Mouse (Mus musculus) layer of hippocampus, adult 2 months (tissue): ENCODE measurements at regions not wholly inside any gene's neighbourhood (a gene's known extent, or its start where the extent isn't known, plus 50 kb on each side); places are given as distances from the start of the nearest gene placed in this dataset.
A peak's percentile ranks its signal among the peaks of the same experiment; 100 is the strongest.

ENCODE experiments used
- DNase-seq, 2 experiments: peaks; one replicate each; pipeline ENCODE4 v3.0.0; 2022; ENCODE audit warnings: low spot score in 2 of 2
- H3K27ac ChIP-seq: fragments of 200-600 bp; 2 replicates; pipeline ENCODE4 v1.8.1; 2022
- H3K4me3 ChIP-seq: fragments of 200-600 bp; 2 replicates; pipeline ENCODE4 v1.8.1; 2022; ENCODE audit warnings: mild to moderate bottlenecking
- CTCF ChIP-seq: fragments of 200-600 bp; conservative IDR thresholded peaks from 2 replicates; pipeline ENCODE4 v1.8.1; 2022; ENCODE audit warnings: antibody characterized with exemption, mild to moderate bottlenecking, moderate library complexity

GRCm38 (mm10) chr1:155014944-155015343 is 84.5 kb downstream of the Ier5 start:
- Histone ChIP-seq H3K27ac (no peak overlapping the region), H3K4me3 (no peak overlapping the region)
- no peak for DNase-seq
- TF ChIP-seq CTCF: no peak

GRCm38 (mm10) chr1:155013784-155014183 is 85.7 kb downstream of the Ier5 start:
- peak; percentile 54 to 79 for DNase-seq
- Histone ChIP-seq H3K27ac (peak overlapping the region; percentile 89), H3K4me3 (no peak overlapping the region)
- no peak for TF ChIP-seq CTCF

- peak overlapping the region; percentile 89 for H3K27ac ChIP-seq
- no peak for TF ChIP-seq CTCF
- no peak for DNase-seq
Measured at GRCm38 (mm10) chr1:155013361-155013760, 86.1 kb downstream of the Ier5 start.

GRCm38 (mm10) chr1:155006539-155007486 is 92.6 kb downstream of the Ier5 start:
- TF ChIP-seq CTCF: peak; percentile 100; the same call in 1 of the 2 replicates
- Histone ChIP-seq H3K27ac (peak overlapping the region; percentile 28), H3K4me3 (no peak overlapping the region)
- peak; percentile 89 to 93 for DNase-seq

More at GRCm38 (mm10) chr1:155013361-155013760, 86.1 kb downstream of the Ier5 start:
- no peak overlapping the region for H3K4me3 ChIP-seq

- Histone ChIP-seq H3K4me3 (no peak overlapping the region), H3K27ac (peak overlapping the region; percentile 28; the same call in 1 of the 2 replicates)
- TF ChIP-seq CTCF: no peak
- DNase-seq: no peak
Measured at GRCm38 (mm10) chr1:155006099-155006498, 93.3 kb downstream of the Ier5 start.

- H3K27ac ChIP-seq: peak overlapping the region; percentile 72; the same call in 1 of the 2 replicates
- no peak for DNase-seq
Measured at GRCm38 (mm10) chr1:155000301-155000700, 99.1 kb downstream of the Ier5 start.

GRCm38 (mm10) chr1:154999501-155000131 is 99.8 kb downstream of the Ier5 start:
- no peak overlapping the region for H3K4me3 ChIP-seq
- no peak for TF ChIP-seq CTCF
- DNase-seq: peak; percentile 59 to 69
- H3K27ac ChIP-seq: peak overlapping the region; percentile 72

More at GRCm38 (mm10) chr1:155000301-155000700, 99.1 kb downstream of the Ier5 start:
- no peak for TF ChIP-seq CTCF
- no peak overlapping the region for H3K4me3 ChIP-seq

- no peak for TF ChIP-seq CTCF
- H3K27ac ChIP-seq: no peak overlapping the region
- no peak for DNase-seq
- H3K4me3 ChIP-seq: no peak overlapping the region
Measured at GRCm38 (mm10) chr1:154995778-154996390, 103.6 kb downstream of the Ier5 start.

GRCm38 (mm10) chr1:154993927-154994856 is 105.2 kb downstream of the Ier5 start:
- no peak for DNase-seq
- H3K4me3 ChIP-seq: no peak overlapping the region
- no peak for TF ChIP-seq CTCF
- no peak overlapping the region for H3K27ac ChIP-seq

GRCm38 (mm10) chr1:154983325-154983724 is 99.0 kb upstream of the Cacna1e start:
- TF ChIP-seq CTCF: peak; percentile 37
- Histone ChIP-seq H3K27ac (no peak overlapping the region), H3K4me3 (no peak overlapping the region)
- no peak for DNase-seq

- TF ChIP-seq CTCF: no peak
- no peak for DNase-seq
- H3K4me3 ChIP-seq: no peak overlapping the region
- no peak overlapping the region for H3K27ac ChIP-seq
Measured at GRCm38 (mm10) chr1:154982836-154983235, 98.5 kb upstream of the Cacna1e start.

- Histone ChIP-seq H3K4me3 (no peak overlapping the region), H3K27ac (no peak overlapping the region)
- DNase-seq: no peak
- TF ChIP-seq CTCF: no peak
Measured at GRCm38 (mm10) chr1:154981687-154982086, 97.4 kb upstream of the Cacna1e start.
